Mouse (Mus musculus): ENCODE results near the gene Nt5dc1. TPM values are rescaled to one million over a fixed set of nuclear protein-coding genes. Genes with fewer than 3 reads are reported as not detected.

The Nt5dc1 gene
- total RNA-seq, 2 experiments from 2014 or later = 1.6 to 2.9 TPM

DNA sequence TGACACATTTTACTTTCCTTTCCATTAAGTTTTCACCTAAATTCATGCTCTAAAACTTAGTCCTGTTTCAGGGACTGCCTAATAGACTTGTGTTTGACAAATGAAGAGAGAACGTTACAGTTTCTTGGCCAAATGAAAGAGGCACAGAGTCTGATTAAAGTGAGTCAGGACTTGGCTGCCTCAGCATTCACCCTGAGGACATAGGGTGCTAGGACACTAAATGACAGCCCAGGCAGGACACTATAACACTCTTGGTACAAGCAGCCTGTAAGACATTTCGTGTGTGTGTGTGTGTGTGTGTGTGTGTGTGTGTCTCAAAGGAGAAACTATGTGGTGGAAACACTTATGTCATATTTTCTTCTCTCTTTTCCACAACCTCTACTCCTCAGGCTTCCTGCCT lies 172.2 kb downstream of the Nt5dc1 start:
- no peak for DNase-seq (ENCODE audit: low spot score in 2 of 2)

DNA sequence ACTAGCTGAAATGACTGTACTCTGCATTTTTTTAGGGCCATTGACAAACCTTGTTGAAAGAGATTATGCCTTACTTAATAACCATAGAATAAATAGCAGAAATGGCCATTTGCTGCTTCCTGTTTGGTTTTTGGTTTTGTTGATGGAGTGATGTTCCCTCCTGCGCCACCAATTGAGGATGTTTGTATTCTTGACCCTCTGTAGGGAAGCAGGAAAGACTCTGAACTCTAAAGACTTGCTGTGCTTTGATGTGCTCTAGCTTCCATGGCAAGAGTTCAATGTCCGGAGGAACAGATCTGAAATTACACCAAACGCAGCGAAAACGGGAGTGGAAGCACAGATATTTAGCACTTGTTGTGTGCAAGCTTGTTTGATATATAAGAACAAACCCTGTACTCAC lies 173.6 kb downstream of the Nt5dc1 start:
- no peak for DNase-seq (ENCODE audit: low spot score in 2 of 2)

DNA sequence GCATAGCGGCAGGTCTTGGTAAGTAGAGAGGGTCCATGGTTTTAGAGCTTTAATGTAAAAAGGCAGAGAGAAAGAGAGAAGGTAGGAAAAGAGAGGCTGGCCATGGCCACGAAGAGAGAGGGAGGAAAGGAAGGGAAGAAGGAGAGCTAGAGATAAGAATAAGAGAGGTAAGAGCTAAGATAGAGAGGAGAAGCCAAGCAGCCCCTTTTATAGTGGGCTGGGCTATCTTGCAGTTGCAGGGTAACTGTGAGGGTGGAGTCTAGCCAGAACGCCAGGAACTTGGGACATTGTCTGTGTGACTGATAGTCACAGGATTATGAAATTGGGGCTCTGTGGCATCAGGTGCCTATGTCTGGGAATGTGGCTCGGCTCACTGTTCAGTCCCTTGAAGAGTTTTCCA lies 179.8 kb downstream of the Nt5dc1 start:
- DNase-seq (ENCODE audit: low spot score in 2 of 2) = no peak

Other genes starting within 250 kb of the Nt5dc1 start
- 1 to 10 TPM; 9.4 to 9.6 TPM for gene Dse, start 210.8 kb downstream of the Nt5dc1 start, total RNA-seq (2021)
- 100 to 1,000 TPM in 1 of 2 experiments, 10 to 100 TPM in 1; 97.2 to 102 TPM for gene Tspyl1, start 136.4 kb downstream of the Nt5dc1 start, total RNA-seq (2021)
- 100 to 1,000 TPM; 301 to 317 TPM for gene Tspyl4, start 121.1 kb downstream of the Nt5dc1 start, total RNA-seq (2021)
- gene Col10a1, start 28.6 kb downstream of the Nt5dc1 start, total RNA-seq (2021) = under 1 TPM in 1 of 2 experiments, not detected in 1; 0.18 TPM
- under 1 TPM; 0.65 to 0.71 TPM for gene Frk, start 64.8 kb upstream of the Nt5dc1 start, total RNA-seq (2021)